Mouse (Mus musculus): Measurements from ENCODE around the gene Lrr1.

The Lrr1 gene

GRCm38 (mm10) chr12:69197378-69198163 lies 29.0 kb downstream of the Lrr1 start:
- in situ Hi-C loops (cut with MboI; ENCODE audit: low sequenced_read_pairs) = no loop called here

GRCm38 (mm10) chr12:69198164-69198535 lies 29.5 kb downstream of the Lrr1 start, which contains the start of gene Dnaaf2:
Gene Dnaaf2 (minus strand): TSS chr12:69198429.
- in situ Hi-C loops (cut with MboI; ENCODE audit: low sequenced_read_pairs) = no loop called here

- in situ Hi-C loops (cut with MboI; ENCODE audit: low sequenced_read_pairs) = no loop called here
Measured at GRCm38 (mm10) chr12:69198985-69199384, 30.4 kb downstream of the Lrr1 start.

GRCm38 (mm10) chr12:69204052-69204833 lies 35.6 kb downstream of the Lrr1 start, which contains the start of gene Gm49384:
Gene Gm49384 (minus strand): TSS chr12:69204267.
- in situ Hi-C loops (cut with MboI; ENCODE audit: low sequenced_read_pairs) = loop anchor here (25.0 kb wide), 1 partner anchor 483 kb away; the partner anchor contains the start of gene Sos2

GRCm38 (mm10) chr12:69207396-69207795 lies 38.8 kb downstream of the Lrr1 start:
- in situ Hi-C loops (cut with MboI; ENCODE audit: low sequenced_read_pairs) = loop anchor here (25.0 kb wide), 1 partner anchor 480 kb away; the partner anchor contains the start of gene Sos2

- in situ Hi-C loops (cut with MboI; ENCODE audit: low sequenced_read_pairs) = loop anchor here (25.0 kb wide), 1 partner anchor 479 kb away; the partner anchor contains the start of gene Sos2
Measured at GRCm38 (mm10) chr12:69207926-69208325, 39.3 kb downstream of the Lrr1 start.

GRCm38 (mm10) chr12:69208520-69208919 lies 39.9 kb downstream of the Lrr1 start:
- in situ Hi-C loops (cut with MboI; ENCODE audit: low sequenced_read_pairs) = loop anchor here (25.0 kb wide), 1 partner anchor 479 kb away; the partner anchor contains the start of gene Sos2

- in situ Hi-C loops (cut with MboI; ENCODE audit: low sequenced_read_pairs) = loop anchor here (25.0 kb wide), 1 partner anchor 477 kb away; the partner anchor contains the start of gene Sos2
Measured at GRCm38 (mm10) chr12:69210056-69210979, 41.7 kb downstream of the Lrr1 start.

- in situ Hi-C loops (cut with MboI; ENCODE audit: low sequenced_read_pairs) = loop anchor here (25.0 kb wide), 1 partner anchor 476 kb away; the partner anchor contains the start of gene Sos2
Measured at GRCm38 (mm10) chr12:69211057-69211456, 42.4 kb downstream of the Lrr1 start.

GRCm38 (mm10) chr12:69213186-69213777 lies 44.7 kb downstream of the Lrr1 start:
- in situ Hi-C loops (cut with MboI; ENCODE audit: low sequenced_read_pairs) = loop anchor here (25.0 kb wide), 1 partner anchor 474 kb away; the partner anchor contains the start of gene Sos2

GRCm38 (mm10) chr12:69214393-69214792 lies 45.8 kb downstream of the Lrr1 start:
- in situ Hi-C loops (cut with MboI; ENCODE audit: low sequenced_read_pairs) = loop anchor here (25.0 kb wide), 1 partner anchor 473 kb away; the partner anchor contains the start of gene Sos2

- in situ Hi-C loops (cut with MboI; ENCODE audit: low sequenced_read_pairs) = loop anchor here (25.0 kb wide), 1 partner anchor 472 kb away; the partner anchor contains the start of gene Sos2
Measured at GRCm38 (mm10) chr12:69215000-69215785, 46.6 kb downstream of the Lrr1 start.

GRCm38 (mm10) chr12:69216587-69216986 lies 48.0 kb downstream of the Lrr1 start:
- in situ Hi-C loops (cut with MboI; ENCODE audit: low sequenced_read_pairs) = loop anchor here (25.0 kb wide), 1 partner anchor 471 kb away; the partner anchor contains the start of gene Sos2

- in situ Hi-C loops (cut with MboI; ENCODE audit: low sequenced_read_pairs) = loop anchor here (25.0 kb wide), 1 partner anchor 467 kb away; the partner anchor contains the start of gene Sos2
Measured at GRCm38 (mm10) chr12:69220613-69221277, 52.1 kb downstream of the Lrr1 start.

- in situ Hi-C loops (cut with MboI; ENCODE audit: low sequenced_read_pairs) = no loop called here
Measured at GRCm38 (mm10) chr12:69227776-69228466, 59.3 kb downstream of the Lrr1 start, which contains the start of gene Pole2. Gene Pole2 (minus strand): TSS chr12:69228195.

All from CH12F3 (cell line).